Mouse (Mus musculus) cerebellum, adult 9-10 months (tissue): ENCODE measurements around the gene Il33.

Experiments used
- DNase-seq: peaks from one replicate; pipeline ENCODE4 v3.0.0; 2022

Il33 gene

DNA sequence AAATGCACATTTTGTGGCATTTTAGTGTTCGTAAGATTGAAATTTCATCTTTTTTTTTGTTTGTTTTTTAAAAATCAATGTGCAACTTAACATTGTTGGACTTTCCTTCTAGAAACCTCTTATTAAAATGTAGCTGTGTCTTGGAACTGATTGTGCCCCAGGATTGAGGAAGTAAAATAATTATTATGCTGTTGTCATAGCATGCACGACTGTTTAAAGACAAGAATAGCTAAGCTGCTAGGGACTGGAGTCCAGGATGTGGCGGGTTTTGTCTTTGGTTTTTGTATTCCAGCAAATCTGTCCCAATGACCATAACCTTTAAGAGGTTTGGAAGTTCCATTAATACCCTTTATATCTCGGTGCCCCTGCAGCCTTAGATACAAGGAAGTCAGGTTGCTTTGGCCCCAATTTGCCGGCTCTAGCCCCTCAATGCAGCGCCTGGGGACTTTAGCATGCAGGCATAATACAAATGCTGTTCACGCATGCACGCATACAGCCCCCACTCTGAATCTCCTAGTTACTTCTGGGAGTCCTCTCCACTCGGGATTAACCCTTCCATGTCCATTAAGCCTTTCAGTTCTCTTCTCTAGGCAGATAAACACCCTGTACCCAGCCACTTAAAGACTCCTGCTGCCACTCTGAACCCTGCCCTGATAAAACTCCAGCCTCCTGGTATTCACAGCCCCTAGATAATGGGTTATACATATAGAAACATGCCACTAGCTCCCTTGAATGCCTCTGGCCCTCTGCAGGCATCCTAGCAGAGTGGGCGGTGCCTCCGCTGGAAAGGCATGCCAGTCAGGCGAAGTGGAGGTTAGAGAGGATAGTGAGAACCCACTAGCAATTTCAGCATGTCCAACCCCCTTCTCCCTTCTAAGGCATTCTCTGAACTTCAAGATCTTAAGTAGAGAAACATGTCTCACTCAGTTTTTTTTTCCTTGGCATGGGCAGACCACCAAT lies 75.8 kb downstream of the Il33 start:
- DNase-seq, result no peak

GRCm38 (mm10) chr19:30001550-30001949 lies 76.6 kb downstream of the Il33 start:
- DNase-seq, result no peak

DNA sequence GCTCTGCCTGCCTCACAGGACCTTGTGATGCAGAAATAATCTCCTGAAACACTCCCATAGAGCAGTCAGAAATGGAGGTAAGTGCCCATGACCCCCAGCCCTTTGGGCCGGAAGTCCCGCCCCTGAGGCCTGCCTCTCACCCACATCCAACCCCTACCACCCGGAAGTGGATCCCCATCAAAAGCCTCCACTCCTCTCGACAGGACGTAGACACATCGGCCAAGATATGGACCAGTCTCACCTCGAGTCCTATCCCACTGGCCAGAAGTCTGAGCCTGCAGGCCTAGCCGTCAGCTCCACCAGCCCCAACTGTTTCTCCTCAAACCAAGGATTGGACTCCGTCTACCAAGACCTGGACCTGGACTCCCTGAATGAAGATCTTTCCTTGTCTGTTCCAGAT lies 78.7 kb downstream of the Il33 start, which contains the start of gene Trpd52l3:
TSS of gene Trpd52l3 (plus strand) at position 170 of the 400 bp plus-strand sequence.
- no peak for DNase-seq

GRCm38 (mm10) chr19:30006371-30006770 lies 81.5 kb downstream of the Il33 start:
- no peak for DNase-seq
